Mouse (Mus musculus): ENCODE measurements around the gene Ybx2. TPM values are rescaled to one million over a fixed set of nuclear protein-coding genes. Genes with fewer than 3 reads are reported as not detected.
A peak's percentile ranks its signal among the peaks of the same experiment; 100 is the strongest.

Gene Ybx2
- polyA plus RNA-seq, 1 experiment from 2014 or later, result 5.0 TPM

DNA sequence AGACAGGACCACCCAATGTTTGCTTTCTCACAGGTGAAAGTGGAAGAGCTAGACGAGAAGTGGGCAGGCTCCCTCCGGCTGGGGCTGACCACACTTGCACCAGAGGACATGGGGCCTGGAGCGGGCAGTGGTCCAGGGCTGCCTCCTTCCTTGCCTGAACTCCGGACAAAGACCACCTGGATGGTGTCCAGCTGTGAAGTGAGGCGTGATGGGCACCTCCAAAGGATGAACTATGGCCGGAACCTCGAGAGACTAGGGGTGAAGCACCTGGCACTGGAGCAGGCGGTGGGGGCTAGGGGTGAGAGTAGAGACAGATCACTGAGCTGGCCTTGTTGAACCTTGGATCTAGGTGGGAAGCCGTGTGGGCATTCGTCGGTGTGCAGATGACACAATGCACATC lies 27.0 kb upstream of the Ybx2 start:
- Histone ChIP-seq H3K36me3 (peaks cover 96% of the 10 kb centered on the region), H3K9ac (no peak overlapping the region), H3K27me3 (no peaks in the 10 kb centered on the region), H3K27ac (replicated peaks) (no peak overlapping the region), H3K4me2 (no peak overlapping the region), H3K9me3 (no peaks in the 10 kb centered on the region), H3K4me1 (replicated peaks) (peaks cover 10% of the 10 kb centered on the region), H3K4me3 (no peak overlapping the region)
- 95% methylated on average over 11 of the region's 11 CpGs for whole genome bisulfite sequencing
- no peak for ATAC-seq (ENCODE audit: low read depth)

DNA sequence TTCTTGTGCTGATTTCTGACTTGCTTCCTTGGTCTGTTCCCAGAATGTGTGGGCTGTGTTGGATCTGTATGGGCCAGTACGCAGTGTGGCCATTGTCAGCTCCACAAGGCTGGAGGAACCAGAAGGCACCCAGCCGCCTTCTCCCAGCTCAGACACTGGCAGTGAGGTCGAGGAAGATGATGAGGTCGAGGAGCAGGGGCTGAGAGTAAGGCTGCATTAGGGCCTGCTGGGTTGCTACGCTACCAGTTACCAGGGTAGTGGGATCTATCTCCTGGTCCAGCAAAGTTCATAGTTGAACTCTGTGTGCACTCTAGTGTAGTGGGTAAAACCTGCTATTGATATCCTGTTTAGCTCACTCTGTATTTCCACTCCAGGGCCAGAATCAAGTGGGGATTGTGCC lies 26.4 kb upstream of the Ybx2 start:
- peaks cover 90% of the 10 kb centered on the region for H3K36me3 ChIP-seq
- no peaks in the 10 kb centered on the region for H3K27me3 ChIP-seq
- no peak overlapping the region for H3K4me3 ChIP-seq
- H3K9me3 ChIP-seq, result no peaks in the 10 kb centered on the region
- no peak overlapping the region for H3K9ac ChIP-seq
- 94% methylated on average over 5 of the region's 5 CpGs for WGBS
- ATAC-seq (ENCODE audit: low read depth), result no peak
- no peak overlapping the region for H3K4me2 ChIP-seq
- H3K4me1 ChIP-seq (replicated peaks), result peaks cover 11% of the 10 kb centered on the region
- no peak overlapping the region for H3K27ac ChIP-seq (replicated peaks)

GRCm38 (mm10) chr11:69910177-69910576 lies 25.4 kb upstream of the Ybx2 start:
- Histone ChIP-seq H3K27ac (replicated peaks) (no peak overlapping the region), H3K27me3 (no peaks in the 10 kb centered on the region), H3K9ac (no peak overlapping the region), H3K4me3 (no peak overlapping the region), H3K4me1 (replicated peaks) (peaks cover 20% of the 10 kb centered on the region), H3K4me2 (no peak overlapping the region), H3K36me3 (peaks cover 87% of the 10 kb centered on the region), H3K9me3 (no peaks in the 10 kb centered on the region)
- no peak for ATAC-seq (ENCODE audit: low read depth)
- 90% methylated on average over 8 of the region's 8 CpGs for WGBS

GRCm38 (mm10) chr11:69910781-69911560 lies 24.6 kb upstream of the Ybx2 start:
- WGBS, result 93% methylated on average over 17 of the region's 17 CpGs
- no peak overlapping the region for H3K9ac ChIP-seq

GRCm38 (mm10) chr11:69911701-69912100 lies 23.9 kb upstream of the Ybx2 start:
- H3K4me1 ChIP-seq (replicated peaks), result peaks cover 33% of the 10 kb centered on the region
- H3K36me3 ChIP-seq, result peaks cover 86% of the 10 kb centered on the region
- no peak overlapping the region for H3K27ac ChIP-seq (replicated peaks)
- no peak overlapping the region for H3K4me2 ChIP-seq
- no peaks in the 10 kb centered on the region for H3K9me3 ChIP-seq
- no peak for ATAC-seq (ENCODE audit: low read depth)
- no peak overlapping the region for H3K9ac ChIP-seq
- no peaks in the 10 kb centered on the region for H3K27me3 ChIP-seq
- H3K4me3 ChIP-seq, result no peak overlapping the region
- whole genome bisulfite sequencing, result 92% methylated on average over 6 of the region's 6 CpGs

More at GRCm38 (mm10) chr11:69910781-69911560, 24.6 kb upstream of the Ybx2 start:
- Histone ChIP-seq H3K9me3 (no peaks in the 10 kb centered on the region), H3K4me2 (no peak overlapping the region), H3K27me3 (no peaks in the 10 kb centered on the region), H3K27ac (replicated peaks) (no peak overlapping the region), H3K4me3 (no peak overlapping the region), H3K36me3 (peaks cover 86% of the 10 kb centered on the region), H3K4me1 (replicated peaks) (peaks cover 28% of the 10 kb centered on the region)
- ATAC-seq (ENCODE audit: low read depth), result no peak

- Histone ChIP-seq H3K9me3 (no peaks in the 10 kb centered on the region), H3K36me3 (peaks cover 86% of the 10 kb centered on the region), H3K27ac (replicated peaks) (peak overlapping the region; percentile 90), H3K4me1 (replicated peaks) (peaks cover 33% of the 10 kb centered on the region), H3K4me2 (peak overlapping the region; percentile 100), H3K4me3 (peak overlapping the region; percentile 93), H3K27me3 (no peaks in the 10 kb centered on the region), H3K9ac (peak overlapping the region; percentile 89; the same call in 1 of the 2 replicates)
- peak; percentile 32 for ATAC-seq (ENCODE audit: low read depth)
- 79% methylated on average over 15 of the region's 15 CpGs for WGBS
These were observed 22.7 kb upstream of the Ybx2 start for GRCm38 (mm10) chr11:69912716-69913530.

DNA sequence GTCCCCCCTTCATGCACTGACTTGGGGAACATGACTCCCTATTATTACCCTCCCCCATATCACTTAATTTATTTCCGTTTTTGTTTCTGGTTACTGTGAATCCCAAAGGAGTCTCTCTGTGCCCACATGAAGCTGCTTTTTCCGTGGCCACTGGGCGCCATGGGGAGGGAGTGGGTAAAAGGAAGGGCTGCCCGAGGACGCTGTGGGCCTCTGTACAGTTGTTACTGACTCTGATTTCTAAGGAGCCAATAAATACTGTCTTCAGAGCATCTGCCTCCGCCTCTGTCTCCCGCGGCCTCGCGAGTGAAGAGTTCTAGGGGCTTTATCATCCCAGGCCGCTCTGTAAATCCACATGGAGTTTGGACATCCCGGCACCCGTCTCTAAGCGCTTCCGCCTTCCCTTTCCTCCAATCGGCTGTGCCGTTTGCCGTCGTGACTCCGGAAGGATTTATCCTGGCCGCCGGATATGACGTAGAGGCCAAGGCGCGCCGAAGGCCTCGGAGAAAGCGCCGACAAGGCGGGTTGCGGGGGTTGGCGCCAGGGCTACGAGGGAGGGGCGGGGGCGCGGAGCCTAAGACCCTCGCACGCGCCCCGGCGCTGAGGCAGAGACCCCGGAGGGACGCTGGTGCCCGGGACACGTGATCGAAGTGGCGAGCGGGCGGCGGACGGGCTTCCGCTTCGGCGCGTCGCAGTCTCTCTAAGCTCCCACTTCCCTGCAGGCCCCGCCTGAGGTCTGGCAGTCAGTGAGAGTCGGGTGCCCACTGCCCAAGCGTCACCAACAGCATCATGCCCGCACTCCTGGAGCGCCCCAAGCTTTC lies 21.8 kb upstream of the Ybx2 start, which contains the start of gene Gps2:
Gps2 (plus strand) TSS at position 335 of the 818 bp plus-strand sequence.
- H3K27ac ChIP-seq (replicated peaks), result peak within 1 kb of the TSS; percentile 90
- ATAC-seq (ENCODE audit: low read depth), result peak; percentile 88
- peak within 1 kb of the TSS; percentile 89 for H3K9ac ChIP-seq
- no peaks in the 10 kb centered on the region for H3K27me3 ChIP-seq
- peaks cover 86% of the 10 kb centered on the region for H3K36me3 ChIP-seq
- peak within 1 kb of the TSS; percentile 100 for H3K4me2 ChIP-seq
- peaks cover 40% of the 10 kb centered on the region for H3K4me1 ChIP-seq (replicated peaks)
- 1% methylated on average over 61 of the region's 61 CpGs for WGBS
- H3K9me3 ChIP-seq, result no peaks in the 10 kb centered on the region
- peak within 1 kb of the TSS; percentile 93 for H3K4me3 ChIP-seq

- Histone ChIP-seq H3K4me2 (peak overlapping the region; percentile 100), H3K9me3 (no peaks in the 10 kb centered on the region), H3K27me3 (no peaks in the 10 kb centered on the region), H3K36me3 (peaks cover 86% of the 10 kb centered on the region), H3K27ac (replicated peaks) (peak overlapping the region; percentile 90), H3K4me3 (peak overlapping the region; percentile 93), H3K4me1 (replicated peaks) (peaks cover 46% of the 10 kb centered on the region), H3K9ac (peak overlapping the region; percentile 89)
- ATAC-seq (ENCODE audit: low read depth), result no peak; the same call in none of the 2 replicates
- 2% methylated on average over 17 of the region's 17 CpGs for WGBS
These were observed 21.2 kb upstream of the Ybx2 start for GRCm38 (mm10) chr11:69914372-69914764.

- Histone ChIP-seq H3K4me1 (replicated peaks) (peaks cover 52% of the 10 kb centered on the region), H3K27ac (replicated peaks) (no peak overlapping the region), H3K9ac (peak overlapping the region; percentile 89), H3K4me3 (peak overlapping the region; percentile 93), H3K36me3 (peaks cover 80% of the 10 kb centered on the region), H3K4me2 (peak overlapping the region; percentile 100), H3K27me3 (no peaks in the 10 kb centered on the region), H3K9me3 (no peaks in the 10 kb centered on the region)
- ATAC-seq (ENCODE audit: low read depth), result no peak
- WGBS, result 40% methylated on average over 9 of the region's 9 CpGs
These were observed 20.6 kb upstream of the Ybx2 start for GRCm38 (mm10) chr11:69914917-69915430.

DNA sequence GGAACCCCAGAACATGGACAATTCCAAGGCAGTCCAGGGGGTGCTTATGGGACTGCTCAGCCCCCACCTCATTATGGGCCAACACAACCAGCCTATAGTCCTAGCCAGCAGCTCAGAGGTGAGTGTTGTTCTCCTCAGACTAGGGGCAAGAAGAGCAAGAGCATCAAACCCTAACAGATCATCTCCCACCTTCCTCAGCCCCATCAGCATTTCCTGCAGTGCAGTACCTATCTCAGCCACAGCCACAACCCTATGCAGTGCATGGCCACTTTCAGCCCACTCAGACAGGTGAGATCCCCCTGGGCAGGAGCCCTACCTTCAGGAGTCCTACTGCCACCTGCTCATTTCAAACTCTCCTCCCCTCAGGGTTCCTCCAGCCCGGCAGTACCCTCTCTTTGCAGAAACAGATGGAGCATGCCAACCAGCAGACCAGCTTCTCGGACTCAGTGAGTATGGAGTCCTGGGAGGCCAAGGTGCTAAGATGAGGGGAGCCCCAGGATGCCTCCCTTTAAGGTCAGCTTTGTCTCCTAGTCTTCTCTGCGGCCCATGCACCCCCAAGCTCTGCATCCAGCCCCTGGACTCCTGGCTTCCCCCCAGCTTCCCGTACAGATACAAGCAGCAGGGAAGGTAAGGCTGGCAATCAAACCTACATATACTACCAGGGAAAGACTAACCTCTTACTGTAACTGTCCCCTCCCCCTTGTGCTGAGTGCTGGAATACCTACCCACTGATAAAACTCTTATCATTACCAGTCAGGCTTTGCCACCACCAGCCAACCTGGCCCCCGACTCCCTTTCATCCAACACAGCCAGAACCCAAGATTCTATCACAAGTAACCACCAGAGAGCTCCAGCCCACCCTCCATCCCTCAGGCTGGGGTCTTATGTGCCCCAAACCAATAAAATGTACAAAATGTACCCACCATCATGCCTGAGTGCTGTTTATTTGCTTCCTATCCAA lies 19.6 kb upstream of the Ybx2 start:
- Histone ChIP-seq H3K4me3 (no peak overlapping the region), H3K36me3 (peaks cover 70% of the 10 kb centered on the region), H3K27ac (replicated peaks) (no peak overlapping the region), H3K4me1 (replicated peaks) (peaks cover 55% of the 10 kb centered on the region), H3K9me3 (no peaks in the 10 kb centered on the region), H3K4me2 (no peak overlapping the region), H3K27me3 (no peaks in the 10 kb centered on the region), H3K9ac (no peak overlapping the region)
- 67% methylated on average over 5 of the region's 5 CpGs for WGBS
- no peak for ATAC-seq (ENCODE audit: low read depth)

Data from neural tube, embryonic 13.5 days (tissue).